Mouse (Mus musculus): ENCODE results near the gene Arrdc4.

The Arrdc4 gene

DNA sequence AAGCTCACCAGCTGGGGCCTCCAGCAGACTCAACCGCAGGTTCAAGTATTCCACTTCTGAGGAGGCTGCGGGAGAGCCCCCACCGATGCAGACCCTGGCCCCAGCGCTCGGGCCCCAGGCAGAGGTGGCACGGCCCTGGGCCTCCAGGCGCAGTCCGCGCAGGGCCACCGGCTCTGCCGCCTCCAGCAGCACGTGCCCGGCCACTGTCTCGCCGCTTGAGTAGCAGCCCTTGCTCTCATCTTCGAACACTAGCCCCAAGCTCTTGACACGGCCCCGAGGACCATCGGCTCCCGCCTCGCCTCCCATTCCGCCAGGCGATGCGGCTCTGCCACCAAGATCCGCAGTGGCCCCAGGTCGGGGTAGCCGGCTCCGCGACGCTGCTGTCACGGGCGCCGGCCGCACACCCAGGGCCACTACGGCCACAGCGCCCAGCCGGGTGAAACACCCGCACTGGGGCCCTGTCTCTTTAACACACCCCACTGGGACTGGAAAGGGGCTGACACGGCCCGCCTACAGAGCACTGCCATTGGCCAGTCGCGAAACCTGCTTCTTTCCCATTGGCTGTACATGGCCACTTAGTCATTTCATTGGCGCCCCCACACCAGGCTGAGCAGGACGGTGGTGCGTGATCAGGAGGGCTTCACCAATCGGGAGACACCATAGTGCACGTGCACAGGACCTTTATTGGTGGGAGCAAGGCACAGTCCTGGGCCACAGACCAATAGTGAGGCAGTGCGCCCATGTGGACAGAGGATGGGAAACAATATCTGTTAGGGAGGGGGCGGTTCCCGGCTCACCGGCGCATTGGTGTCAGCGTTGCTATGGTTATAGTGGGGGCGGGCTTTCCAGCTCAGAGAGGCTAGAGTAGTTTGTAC, at the start of gene Arrdc4:
Arrdc4 (minus strand) TSS at position 481 of the 875 bp plus-strand sequence.
- in situ Hi-C loops (cut with MseI, MboI), result no loop called here

DNA sequence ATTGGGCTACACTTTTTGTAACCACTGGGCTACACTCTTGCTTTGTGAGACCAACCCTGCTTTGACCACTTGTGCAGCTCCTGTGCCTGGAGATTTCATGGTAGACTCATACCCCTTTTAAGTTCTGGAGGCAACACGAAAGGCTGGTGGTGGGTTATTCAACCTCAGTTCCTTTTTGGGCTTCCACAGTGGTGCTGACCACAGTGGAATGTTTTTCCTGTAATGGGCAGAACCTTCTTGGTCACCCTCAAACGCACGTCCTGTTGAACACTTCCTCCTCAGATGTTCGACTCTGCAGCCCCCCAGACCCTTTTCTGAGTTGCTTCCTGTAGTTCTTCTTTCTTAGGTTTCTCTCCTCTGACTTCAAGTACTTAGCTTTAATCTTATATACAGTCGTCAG, 46.5 kb upstream of the Arrdc4 start:
- in situ Hi-C loops (cut with MseI, MboI), result no loop called here

DNA sequence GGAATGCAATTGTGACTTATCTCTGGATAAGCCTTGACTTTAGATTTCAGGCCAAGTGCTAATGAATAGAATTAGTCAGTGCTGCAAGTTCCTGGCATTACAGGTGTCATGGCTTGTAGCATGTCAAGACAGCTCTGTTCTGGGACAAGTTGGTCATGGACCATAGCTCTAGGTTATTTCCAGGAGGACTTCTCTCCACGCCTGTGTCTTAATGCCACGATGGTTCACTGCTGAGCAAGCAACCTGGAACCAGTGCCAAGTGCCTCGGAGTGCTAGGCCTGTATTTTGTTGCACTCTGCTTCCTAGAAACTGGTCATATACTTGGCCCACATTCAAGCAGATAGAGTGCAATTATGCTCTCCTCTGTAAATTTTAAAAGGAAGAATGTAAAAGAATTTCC, 39.7 kb upstream of the Arrdc4 start:
- in situ Hi-C loops (cut with MseI, MboI), result no loop called here

DNA sequence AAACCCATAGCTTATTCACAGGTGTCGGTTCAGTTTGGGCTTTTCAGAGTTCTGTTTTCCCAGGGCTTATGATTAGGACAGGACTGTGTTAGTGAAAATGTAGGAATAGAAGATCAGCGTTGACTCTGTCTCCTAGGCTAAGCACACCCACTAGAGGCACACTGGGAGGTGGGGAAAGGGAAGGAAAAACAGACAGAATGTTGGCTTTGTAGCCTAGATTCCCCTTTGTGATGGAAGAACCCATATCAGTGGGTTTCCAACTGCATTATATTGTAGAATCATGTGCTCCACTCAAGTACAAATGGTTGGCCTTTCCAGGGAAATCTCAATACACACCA, 22.7 kb upstream of the Arrdc4 start:
- in situ Hi-C loops (cut with MseI, MboI), result no loop called here

DNA sequence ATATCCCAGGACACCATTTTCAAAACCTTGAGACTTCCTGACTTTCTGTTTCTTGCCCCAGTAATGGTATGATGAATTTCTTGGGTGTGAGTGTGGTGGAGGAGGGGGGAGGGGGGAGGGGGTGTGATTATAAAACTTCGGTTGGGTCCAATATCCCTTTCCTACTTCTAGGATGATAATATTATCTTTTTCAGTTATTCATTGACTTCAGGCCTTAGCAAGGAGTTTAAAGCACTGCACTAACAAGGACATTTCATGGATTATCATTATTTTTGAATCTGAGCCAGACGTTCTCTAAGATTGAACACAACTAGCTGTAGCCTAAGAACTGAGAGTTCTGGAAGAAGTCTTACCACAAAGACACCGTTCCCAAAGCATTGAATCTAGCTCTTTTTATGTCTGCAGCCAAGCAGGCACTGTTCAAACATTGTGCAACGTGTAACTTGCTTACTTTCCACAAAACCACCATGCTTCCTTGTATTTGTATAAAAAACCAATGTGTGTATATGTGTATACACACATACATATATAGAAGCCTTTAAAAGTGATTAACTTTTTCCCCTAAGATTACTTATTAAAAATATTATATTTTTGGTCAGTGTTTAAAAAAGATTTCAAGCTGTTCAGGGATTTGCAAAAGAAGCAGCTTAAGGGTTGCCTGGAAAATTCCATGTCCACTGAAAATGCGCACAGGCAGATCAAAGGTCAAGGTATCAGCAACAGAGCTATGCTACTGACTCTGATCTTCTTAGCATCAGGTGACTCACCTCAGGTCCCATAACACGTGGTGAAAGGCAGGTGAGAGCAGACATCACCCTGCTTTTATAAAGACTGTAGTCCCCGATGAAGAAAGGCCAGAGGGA, 22.1 kb upstream of the Arrdc4 start:
- in situ Hi-C loops (cut with MseI, MboI), result no loop called here

DNA sequence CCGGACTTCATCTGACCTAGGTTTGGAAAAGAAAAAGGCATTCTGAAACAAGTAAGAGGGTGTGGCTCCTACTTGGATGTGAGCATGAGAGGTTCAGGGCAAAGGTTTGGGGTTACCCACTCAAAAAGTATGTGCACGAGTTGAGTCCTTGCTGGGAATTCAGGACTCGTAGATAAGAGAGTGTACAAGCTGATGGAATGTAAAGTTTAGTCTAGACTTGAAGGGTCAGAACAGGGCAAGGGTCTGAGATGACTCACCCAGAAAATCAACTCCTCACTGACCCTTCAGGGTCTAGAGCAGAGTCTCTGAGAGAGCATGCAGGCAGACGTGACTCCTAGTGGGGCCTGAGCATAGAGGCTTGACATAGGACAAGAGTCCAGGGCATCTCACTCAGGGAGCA, 16.9 kb upstream of the Arrdc4 start:
- in situ Hi-C loops (cut with MseI, MboI), result no loop called here

DNA sequence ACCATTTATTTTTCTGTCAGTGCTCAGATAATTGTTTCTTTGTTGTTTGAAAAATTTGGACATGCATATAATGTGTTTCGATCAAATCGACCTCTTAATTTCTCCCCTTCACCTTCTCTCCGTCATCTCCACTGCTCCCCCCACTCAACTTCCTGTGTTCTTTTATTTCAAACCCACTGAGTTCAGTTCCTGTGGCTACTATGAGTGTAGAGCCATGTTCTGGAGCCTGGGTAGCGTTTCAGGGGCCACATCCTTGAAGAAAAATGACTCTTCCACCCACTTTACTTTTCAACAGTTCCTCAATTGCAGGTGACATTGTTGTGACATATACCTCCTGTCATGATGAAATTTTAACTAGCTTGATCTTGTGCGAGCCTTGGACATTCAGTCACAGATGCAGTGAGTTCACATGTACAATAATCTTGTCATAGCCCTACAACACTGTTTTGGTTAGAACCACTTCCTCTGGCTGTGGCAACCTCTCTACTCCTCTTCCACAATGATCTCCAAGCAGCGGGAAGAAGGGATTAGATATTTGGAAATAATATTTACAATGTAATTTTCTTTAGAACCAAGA, 10.2 kb upstream of the Arrdc4 start:
- in situ Hi-C loops (cut with MseI, MboI), result no loop called here

DNA sequence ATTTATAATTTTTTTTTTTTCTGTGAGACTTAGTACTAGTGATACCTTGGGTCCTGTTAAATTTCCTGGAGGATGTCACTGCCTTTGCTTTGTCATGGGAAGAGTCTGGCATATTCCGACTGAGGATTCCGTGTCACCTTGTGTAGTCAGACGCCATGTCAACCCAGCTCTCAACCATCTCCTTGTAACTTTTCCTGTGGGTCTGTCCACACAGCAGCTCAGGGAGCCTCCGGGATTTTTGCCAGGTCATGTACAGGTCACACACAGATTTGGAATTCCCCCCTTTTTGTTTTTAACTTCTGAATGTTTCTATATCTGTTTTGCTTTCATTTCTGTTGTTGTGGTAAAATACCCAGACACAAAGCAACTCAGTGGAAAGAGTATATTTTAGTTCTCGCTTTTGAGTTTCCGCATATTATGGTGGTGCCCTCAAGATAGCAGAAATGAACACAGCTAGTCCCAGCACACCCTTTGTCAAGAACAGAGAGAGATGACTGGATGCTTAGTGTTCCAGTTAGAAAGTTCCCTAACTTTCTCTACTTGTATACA, 7.7 kb upstream of the Arrdc4 start:
- in situ Hi-C loops (cut with MseI, MboI), result no loop called here

DNA sequence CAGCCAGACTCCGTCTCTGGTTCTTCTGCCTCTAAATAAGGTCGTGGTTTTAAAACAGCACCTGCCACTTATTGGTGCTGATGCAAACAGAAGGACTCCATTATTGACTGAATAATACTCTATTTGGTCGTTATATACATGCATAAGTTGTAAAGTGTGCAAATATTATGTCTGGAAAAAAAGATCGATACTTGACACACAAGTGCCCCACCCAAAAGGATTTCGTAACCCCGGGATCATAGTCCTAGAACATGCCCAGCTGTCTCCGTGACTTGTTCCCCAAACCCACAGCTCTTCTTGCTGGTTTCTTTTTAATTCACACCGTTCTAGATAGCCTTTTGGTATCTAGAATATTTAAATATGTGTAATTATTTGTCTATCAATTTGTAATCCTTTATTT, 878 bp upstream of the Arrdc4 start:
- in situ Hi-C loops (cut with MseI, MboI), result no loop called here

DNA sequence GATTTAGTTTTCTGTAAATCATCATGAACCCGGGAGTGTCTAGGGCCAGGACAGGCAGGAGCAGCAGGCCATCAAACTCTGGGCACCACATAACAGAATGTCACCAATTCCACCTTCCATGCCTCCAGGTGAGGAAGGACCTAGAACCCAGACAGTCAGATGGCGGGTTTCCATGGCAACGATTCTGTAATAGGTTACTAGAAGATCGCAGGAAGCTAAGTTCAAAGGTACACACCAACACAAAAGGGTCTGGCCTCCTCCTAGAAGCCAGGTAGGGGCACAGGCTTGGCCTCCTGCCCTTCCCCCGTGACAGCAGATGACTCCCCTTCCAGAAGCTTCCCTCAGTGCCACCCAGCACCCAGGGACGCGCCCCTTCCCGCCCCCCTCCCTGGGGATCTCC, 680 bp downstream of the Arrdc4 start:
- in situ Hi-C loops (cut with MseI, MboI), result no loop called here

DNA sequence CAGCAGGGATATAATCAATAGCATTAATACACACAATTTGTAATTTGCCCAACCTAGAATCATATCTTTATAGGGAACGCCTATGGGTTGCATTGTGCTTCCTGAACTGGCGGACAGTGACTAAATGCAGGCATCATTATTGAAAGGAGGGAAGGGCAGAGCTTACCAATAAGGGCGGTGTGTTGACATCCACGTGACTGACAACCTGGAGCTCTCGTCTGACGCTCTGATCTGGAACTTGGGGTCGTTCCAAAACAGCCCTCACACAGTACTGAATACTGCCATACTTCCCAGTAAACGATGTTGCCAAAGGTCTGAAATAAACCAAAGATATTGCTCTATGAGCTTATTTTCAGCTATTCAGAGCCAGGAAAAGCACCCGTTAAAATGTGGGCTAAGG, 4.4 kb downstream of the Arrdc4 start:
- in situ Hi-C loops (cut with MseI, MboI), result no loop called here

DNA sequence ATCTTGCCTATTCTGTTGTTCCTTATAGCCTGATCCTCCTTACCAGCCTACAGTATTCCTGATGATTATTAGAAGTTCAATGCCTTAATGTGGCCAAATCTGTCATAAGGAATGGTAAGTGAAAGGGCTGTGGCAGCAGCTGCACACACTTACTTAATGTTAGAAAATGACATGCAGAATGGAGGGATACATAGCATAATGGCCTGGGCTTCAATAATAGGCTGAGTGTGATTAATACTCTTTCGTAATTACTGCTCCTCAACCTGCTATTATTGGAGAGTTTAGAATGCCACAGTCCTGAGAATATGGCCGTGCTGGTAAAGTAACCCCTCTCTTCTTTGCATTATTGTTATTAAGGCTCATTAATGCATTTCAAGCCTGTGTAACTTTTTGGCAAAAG, 4.8 kb downstream of the Arrdc4 start:
- in situ Hi-C loops (cut with MseI, MboI), result no loop called here

DNA sequence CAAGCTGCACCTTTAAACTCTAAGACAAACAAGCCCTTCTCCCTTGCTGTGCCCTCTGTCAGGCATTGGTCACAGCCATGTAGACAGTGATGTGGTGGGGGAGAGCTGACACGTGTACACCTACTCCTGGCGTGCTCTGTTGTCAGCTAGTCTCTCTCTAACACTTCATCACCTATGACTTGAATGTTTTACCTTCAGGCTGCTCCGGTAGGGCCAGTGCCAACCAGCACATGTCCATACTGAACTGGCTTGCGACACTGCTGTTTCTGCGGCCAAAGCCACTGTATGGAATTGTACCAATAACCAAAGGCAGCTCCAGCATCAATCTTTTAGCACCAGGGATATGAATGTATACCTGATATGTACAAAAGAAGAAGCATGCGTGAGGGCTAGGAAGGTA, 8.3 kb downstream of the Arrdc4 start:
- in situ Hi-C loops (cut with MseI, MboI), result no loop called here

DNA sequence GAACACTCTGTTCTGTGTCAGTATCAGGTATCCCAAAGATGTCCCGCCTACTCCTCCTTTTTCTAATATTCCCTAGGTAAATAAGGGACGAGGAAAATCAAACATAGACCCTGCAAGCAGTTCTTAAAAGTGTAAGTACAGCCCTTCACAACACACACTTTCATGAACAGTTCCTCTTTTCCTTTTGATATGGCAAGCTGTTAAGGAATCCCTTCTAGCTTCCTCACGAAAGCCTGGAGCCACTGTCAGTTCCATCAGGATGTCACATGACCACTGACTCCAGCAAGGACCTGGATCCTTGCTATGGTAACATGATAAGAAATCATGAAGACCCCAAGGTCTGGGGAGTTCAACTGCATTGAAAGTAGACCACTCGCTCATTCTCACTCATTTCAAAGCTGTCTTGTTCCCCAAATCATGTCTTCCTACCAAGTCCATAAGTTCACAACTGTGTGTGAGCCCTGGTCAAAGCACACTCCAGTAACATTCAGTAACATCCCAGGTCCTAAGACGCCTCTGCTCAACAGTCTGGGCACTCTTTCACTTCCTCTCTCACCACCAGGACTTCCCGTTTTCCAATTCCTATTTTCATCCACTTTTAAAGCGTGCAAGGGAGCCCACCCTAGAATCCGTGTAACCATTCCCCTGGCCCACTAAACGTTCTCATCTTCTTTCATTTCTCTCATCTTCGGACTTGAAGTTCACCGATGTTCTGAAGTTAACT, 10.2 kb downstream of the Arrdc4 start:
- in situ Hi-C loops (cut with MseI, MboI), result no loop called here

DNA sequence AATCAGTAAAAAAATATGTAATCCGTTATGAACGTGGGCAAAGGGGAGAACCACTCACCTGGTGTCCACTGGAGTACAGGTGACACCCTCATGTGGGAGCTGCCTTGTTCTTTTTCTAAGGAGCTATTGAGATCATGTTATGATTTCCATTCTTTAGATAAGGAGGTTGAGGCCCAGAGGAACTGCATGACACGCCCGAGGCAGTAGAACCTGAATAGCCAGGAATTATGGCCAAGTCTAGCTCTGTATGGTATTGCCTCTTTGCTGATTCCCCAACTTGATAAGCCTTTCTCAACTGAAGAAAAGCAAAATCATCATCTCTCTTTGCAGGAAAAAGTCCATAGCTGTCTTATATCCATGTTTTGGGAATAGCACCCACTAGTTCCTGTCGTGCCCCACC, 22.7 kb downstream of the Arrdc4 start:
- in situ Hi-C loops (cut with MseI, MboI), result no loop called here

DNA sequence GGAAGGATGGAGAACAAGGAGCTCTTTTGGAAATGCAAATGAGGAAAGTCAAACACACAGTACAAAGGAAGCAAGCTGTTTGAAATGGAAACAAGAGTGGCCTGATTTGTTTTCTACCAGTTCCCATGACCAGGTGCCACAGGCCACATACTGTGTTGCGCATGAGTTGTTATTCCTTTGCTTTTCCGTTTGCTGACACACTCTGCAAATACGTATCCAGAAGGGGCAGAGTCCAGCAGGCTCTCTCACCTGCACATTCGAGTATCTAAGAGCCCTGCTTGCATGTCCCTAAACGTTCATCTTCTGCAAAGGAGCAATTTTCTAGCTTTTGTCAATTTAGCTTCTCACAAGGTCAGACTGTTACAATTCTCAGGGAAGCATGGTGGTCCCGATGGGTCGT, 24.3 kb downstream of the Arrdc4 start:
- in situ Hi-C loops (cut with MseI, MboI), result no loop called here

DNA sequence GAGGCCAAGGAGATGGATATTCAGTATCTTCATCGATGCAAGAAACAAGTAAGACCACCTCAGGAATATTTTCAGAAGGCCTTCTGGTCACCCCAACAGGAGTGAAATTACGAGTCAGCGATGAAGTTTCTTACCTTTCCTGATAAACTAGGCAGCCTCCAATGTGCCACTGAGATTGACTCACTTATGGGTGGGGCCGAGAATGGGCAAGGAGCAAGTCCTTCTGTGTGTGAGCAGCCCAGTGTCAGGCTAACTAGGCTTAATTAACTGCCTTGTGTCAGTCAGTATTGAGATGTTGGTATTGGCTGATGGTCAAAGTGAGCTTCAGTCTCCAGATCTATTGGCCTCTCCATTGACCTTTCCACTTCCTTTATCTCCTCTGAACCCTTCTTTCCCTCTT, 27.5 kb downstream of the Arrdc4 start:
- in situ Hi-C loops (cut with MseI, MboI), result no loop called here

DNA sequence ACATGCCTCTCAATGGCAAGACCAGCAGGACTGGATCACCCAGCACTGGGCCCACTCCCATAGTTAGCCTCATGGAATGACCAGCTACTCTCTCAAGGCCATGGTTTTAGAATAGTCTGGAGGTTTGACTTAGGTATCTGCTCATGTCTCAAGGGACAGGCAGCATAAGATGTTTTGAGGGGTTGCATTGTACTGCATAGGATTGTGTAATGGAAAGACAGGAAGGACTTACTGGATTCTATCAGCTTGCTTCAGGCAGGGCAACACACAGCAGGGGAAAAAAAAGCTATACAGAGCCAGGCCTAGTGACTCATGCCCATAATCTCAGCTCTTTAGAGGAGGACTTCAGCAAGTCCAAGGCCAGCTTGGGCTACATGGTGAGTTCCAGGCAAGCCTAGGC, 31.1 kb downstream of the Arrdc4 start:
- in situ Hi-C loops (cut with MseI, MboI), result no loop called here

DNA sequence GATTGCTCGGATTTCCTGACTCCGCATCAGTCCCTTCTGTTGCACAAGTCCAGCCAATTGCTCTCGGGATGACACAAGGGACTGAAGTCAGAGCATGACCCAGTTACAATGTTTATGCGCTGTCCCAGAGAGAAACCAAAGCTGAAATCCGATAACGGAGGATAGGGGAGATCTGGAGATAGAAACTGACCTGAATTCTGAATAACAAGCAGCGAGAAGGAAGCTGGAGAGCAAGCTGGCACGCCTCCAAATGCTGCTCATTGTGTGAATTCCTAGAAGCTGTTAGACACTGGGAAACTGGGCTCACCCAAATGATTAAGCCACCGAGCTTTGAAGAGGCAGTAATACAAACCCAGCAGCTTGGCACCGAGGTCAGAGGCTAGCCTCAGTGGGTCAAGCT, 31.5 kb downstream of the Arrdc4 start:
- in situ Hi-C loops (cut with MseI, MboI), result no loop called here

DNA sequence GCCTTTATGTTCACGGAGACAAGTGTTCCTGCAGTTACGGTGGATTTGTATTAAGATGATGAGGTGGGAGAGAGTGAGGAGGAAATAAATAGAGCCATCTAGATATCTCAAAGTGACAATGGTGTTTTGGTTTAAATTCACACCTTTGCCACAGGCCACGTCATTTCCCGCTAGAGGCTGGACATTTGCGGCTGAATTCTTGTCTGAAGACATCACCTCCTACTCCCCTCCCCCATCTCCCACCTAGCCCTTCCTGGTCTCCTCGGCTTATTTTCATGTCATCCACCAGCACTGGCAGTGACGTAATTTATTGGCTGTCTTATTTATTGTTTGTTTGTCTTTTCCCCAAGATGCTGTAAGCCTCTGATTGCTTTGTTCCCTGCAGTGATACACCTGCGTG, 32.1 kb downstream of the Arrdc4 start:
- in situ Hi-C loops (cut with MseI, MboI), result no loop called here

DNA sequence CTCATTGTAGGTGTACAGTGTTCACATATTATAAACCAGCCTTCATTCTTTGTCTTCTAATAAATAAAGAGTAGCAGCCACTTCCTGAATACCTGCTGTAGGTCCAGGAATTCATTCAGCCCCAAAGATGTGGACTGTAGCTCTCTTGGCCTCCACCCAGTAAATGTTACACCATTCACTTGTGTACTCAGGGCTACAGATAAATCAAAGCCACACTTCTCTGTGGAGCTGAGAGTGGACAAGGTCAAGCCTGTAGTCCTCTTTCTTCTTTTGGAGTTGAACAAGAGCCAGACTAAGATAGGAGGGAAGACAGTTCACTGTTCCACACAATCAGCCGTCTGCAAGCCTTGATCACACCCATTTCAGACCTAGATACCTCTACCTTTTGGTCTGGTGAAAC, 36.1 kb downstream of the Arrdc4 start:
- in situ Hi-C loops (cut with MseI, MboI), result no loop called here

DNA sequence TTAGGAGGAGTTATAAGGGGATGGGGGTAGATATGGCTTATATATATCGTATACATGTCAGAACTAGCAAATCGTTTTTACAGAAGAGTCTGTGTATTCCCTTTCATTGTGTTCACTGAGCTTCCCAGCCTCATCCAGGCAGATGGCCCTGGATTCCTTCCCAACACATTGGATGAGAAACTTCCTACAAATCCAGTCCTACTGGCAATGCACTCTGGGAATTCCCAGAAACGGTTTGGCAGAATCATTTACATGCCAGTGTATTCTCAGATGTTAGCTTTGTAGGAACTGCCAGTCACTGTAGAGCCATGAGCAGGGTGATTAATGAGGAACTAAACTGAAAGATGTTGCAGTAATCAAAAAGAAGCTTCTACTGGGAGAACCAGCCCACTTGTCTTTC, 36.6 kb downstream of the Arrdc4 start:
- in situ Hi-C loops (cut with MseI, MboI), result no loop called here

Data from mouse trophoblast stem cell (cell line).